14 mouse cellular contexts compared by ENCODE assay signal in genomic region chr5:74321010-74321746, GRCm38 (mm10).
DNase-seq lines count a peak whose midpoint lies in the region.
"Had no signal": no experiment of that assay in that cellular context is flagged by ENCODE, and none has a peak within 500 bp of the region (broad histone marks: within the 10 kb centered on the region; RNA-seq: fewer than 3 reads in every experiment).

No protein-coding gene starts in this region.

- DNase-seq in cerebellum, postnatal 25 days, result peak; percentile 12 to 20
- no peak for DNase-seq in cerebellum, adult 11 months
- peak; percentile 24 for DNase-seq in heart, adult 8-10 months (ENCODE audit: low spot score)
- no peak for DNase-seq in heart, postnatal 10 days
- peak; percentile 37 for DNase-seq in embryo, embryonic 10.5 days (ENCODE audit: low spot score)
- DNase-seq in skeletal muscle tissue, adult 2 months (ENCODE audit: low read depth, low spot score), result peak; percentile 39
- no peak for DNase-seq in left cerebral cortex, adult 11 months (ENCODE audit: low spot score)
- DNase-seq: adrenal gland, postnatal 14 days; heart, postnatal 36 days; kidney, adult 8-10 months; kidney, postnatal 4 days; layer of hippocampus, postnatal 36 days; right cerebral cortex, postnatal 25 days; spleen, adult 18-20 months had no signal

- intact Hi-C loops in heart, postnatal 10 days (cut with DNase I), result no loop called here

Comparison
In these comparisons a context has a peak if more than half of its experiments do, and no peak if none do; other contexts are left out.
1. DNase-seq: peak in cerebellum, postnatal 25 days (2 of 2), heart, adult 8-10 months (single experiment), embryo, embryonic 10.5 days (single experiment) and skeletal muscle tissue, adult 2 months (single experiment); none in cerebellum, adult 11 months (single experiment), heart, postnatal 10 days (0 of 2) and left cerebral cortex, adult 11 months (single experiment).